Mouse (Mus musculus) thymus, postnatal 36 days (tissue): ENCODE results near the gene Mars2.

Experiments
- DNase-seq, 2 experiments: peaks; one replicate each; pipeline ENCODE4 v3.0.0; 2022; ENCODE audit warnings: mixed read lengths in 2 of 2

Gene Mars2

DNA sequence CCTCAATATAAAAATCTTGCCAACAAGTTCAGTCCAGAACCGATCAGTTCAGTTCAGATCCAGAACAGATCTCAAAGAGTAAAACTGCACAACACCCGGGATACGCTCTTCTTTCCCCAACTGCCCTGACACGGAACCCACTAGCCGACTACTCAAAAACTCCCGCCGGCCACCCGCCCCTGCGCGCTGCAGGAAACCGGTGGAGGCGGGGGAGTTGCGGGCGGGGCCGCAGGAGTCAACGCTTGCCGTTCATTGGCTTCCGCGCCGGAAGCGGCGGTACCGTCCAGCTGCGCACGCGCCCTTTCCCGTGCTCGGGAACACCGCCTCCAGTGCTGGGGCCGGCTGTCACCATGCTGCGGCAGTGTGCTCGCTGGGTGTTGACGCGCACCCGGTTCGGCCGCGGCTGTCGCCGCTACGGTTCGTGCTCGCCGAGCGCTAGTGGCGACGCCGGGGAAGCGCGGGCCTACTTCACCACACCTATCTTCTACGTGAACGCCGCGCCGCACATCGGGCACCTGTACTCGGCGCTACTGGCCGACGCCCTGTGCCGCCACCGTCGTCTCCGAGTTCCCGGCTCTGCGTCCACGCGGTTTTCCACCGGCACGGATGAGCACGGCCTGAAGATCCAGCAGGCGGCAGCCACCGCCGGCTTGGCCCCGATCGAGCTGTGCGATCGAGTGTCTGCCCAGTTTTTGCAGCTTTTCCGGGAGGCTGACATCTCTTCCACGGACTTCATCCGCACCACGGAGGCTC, at the start of gene Mars2:
TSS of gene Mars2 (plus strand) at position 288 of the 753 bp plus-strand sequence.
- peak; percentile 94 to 96 for DNase-seq

DNA sequence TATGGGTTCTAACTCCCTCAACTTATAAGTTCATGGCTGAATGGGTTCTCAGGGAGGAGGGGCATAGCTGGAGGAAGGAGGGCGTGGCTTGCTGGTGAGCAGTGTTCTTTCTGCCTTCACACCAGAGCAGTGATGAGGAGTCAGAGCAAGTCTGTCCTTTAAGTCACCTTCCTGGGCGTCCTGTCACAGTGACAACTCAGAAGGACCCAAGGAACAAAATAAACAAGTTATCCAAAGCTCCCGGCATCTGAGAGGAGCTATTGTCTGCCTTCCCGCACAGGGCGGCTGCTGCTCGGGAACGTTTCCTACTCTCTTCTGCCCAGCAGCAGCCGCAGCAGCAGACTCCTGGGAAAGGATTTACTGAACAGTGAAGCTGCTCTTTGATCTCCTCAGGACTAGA, 45.0 kb upstream of the Mars2 start:
- no peak for DNase-seq

DNA sequence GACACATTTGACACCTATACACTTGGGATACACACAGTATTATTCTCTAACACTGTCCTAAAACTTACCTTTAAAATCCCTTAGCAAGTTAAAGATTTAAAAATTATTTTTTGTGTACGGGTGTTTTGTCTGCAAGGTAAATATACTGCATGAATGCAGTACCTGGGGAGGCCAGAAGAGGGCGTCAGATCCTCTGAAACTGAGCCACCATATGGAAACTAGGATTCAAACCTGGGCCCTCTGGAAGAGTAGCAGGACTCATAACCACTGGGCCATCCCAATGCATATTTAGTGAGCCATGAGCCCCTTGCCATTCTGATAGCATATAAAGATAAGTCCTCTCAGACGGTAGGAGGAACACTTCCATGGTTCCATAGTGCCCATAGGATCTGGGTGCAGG, 44.2 kb upstream of the Mars2 start:
- peak; percentile 19 to 23 for DNase-seq

DNA sequence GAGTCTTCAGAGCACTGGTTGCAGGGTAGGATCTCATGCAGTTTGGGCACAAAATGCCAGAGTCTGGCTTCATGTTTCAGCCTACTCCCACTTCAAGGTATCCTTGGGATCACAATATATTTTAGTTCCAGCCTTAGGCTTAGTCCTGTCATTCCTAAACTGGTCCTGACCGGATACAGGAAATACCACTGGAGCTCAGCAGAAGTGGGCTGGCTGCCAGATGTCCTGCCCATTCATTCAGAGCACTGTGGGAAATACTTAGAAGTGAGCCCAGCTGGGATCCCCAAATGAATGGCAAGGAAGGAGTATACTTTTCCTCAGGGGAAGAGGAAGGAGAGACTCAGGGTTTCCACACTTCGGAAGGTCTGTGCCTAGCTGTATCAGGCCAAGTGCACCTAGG, 43.7 kb upstream of the Mars2 start:
- DNase-seq, result no peak

DNA sequence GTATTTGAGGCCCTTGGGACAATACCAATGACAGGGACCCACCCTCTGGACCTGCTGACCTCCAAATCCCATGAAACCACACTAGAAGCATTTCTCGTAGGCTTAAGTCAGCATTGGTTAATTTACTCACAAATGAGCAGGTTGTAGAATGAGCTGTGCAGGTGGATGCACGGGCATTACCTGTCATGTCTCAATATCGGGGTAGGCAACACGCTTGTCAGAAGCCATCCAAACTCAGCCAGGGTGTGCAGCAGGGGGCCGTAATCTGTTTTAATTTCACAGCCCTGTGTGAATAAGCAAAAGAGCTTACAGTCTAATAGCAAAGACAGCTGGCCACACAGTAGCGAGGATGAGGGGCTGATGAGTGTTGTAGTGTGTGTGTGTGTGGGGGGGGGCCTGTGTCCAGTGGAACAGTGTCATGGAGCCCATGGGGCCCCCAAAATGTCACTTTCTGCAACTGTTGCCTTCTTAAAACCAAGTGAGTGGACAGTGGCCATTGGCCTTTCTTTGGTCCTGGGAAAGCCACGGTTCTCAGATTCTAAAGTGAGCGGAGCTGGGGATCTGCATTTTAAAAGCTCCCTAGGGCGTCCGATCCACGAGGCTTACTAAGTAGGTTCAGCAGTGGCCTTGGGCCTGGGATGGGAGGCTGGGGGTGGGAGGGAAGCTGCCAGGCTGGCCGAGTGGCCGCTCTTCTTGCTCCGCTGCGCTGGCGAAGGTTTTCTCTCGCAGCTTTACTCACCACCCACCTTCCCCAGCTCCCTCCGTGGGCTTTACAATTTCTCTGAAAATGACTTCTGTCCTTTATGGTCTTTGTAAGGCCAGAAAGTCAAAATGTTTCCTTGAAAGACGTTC, 42.7 kb upstream of the Mars2 start:
- DNase-seq, result no peak

DNA sequence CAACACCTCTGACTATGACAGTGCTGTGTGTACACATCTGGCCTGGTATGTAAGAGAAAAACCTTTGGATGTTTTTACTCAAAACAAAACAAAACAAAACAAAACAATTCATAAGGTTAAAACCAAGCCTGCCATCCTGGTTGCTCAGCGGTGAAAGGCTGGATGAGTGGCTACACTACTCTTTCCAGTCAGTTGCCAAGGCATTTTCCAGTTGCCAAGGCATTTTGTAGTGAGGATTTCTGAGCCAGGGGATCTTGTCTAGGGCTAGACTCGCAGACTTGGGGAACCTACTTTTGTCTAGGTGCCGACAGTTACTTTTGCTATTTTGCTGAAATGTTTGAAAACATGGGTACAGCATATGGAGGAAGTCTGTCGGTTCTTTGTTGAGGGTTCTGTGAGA, 42.0 kb upstream of the Mars2 start:
- DNase-seq, result no peak

DNA sequence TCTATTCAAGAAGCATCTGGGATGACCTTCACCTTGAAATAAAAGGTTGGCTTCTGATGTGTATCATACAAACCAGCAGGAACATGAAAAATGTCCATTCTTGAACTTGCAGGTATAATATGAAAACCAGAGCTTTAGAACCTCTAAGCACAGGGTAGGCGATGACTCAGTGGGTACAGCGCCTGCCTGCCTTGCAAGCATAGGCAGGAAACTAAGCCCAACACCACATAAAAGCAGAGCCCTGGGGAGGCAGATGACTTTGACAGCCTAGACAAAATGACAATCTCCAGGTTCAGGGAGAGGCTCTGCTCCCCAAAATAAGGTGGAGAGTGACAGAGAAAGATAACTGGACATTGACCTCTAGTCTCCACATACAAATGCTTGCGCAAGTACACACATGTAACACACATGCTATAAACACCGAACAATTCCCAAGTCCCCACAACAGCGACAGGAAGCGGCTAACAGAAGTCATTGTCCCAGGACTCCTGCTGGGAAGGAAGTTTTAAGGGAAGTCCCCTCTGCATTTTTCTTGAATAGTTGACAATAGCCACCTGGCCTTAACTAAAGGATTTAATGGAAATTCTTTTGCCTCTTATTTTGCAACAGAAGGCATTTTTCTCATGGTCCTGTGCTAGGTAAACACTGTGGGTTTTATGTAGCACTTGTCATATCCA, 40.5 kb upstream of the Mars2 start:
- peak; percentile 27 to 39 for DNase-seq

DNA sequence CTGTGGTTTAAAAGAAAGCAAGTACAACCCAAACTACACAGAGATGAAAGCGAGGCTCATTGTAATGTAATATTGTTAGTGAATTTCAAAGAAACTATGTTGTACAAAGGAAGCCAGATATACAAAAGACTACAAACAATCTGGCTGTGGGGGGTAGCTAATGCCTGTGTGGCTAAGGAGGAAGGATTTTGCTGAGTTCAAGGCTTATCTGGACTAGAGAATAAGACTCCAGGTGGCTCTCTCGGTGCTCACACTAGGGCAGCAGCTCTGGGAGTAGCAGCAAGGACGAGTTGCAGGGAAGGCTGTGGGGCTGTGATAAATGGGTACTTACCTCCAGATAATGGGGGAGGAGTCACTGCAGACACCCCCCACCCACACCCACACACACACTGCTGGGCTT, 38.3 kb upstream of the Mars2 start:
- no peak for DNase-seq

DNA sequence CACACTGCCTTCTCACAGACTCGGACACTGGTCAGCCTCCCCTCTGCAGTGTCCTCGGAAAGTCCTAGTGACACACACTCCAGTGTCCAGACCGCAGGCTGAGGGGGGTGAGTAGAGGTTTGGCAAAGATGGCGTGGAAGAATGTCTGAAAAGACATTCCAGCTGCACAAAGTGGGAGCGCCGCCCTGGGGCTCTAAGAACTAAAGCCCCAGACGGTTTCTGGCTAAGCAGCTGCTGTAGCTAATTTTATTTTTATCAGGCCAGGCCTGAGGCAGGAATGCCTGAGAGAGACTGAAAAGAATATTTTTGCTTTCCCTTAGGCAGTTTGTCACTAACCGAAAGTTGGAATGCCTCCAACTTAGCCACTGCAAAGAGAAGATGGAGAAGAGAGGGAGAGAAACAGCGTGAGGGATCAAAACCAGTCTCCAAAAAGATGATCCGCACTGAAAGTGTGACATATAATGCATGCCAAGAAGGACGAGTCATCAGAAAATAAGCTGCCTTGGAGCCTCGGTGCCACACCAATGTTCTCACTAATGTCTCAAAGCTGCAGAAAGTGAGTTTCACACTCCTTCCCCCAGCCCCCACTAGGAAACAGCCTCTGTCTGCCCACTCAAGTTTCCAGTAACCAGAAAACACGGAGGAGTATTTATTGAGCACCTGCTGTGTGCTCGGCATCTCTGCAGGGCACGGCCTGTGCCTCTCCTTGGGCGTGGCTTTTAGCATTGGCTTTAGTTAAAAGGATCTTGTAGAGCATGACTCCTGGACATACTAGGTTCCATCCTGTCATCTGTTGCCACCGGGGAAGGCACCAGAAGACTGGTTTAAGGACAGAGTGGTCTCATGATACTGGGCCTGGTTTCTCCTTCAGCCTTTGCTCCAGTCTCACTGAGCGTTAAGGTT, 34.9 kb upstream of the Mars2 start:
- no peak for DNase-seq

DNA sequence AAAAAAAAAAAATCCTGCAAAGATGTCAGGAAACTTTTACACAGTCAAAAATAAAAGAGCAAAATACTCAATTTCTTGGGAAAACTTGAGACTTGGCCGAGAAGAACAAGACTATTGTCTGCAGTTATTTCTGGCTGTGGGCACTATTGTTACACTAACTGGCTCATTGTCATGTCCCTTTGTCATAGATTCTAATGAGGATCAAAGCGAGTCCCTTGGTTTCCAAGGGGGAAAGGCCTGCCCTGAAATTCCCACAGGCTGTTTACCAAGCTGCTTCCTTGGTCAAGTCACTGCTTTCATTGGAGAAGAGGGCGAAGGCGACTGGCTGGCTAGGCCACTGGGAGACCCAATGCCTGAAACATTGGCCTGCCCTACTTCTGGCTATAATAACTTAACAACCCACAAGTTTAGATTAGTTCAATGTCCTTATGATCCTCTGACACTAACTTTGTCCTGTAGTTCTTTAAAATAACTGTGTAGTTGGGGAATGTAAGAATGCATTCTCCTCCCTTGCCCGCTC, 31.1 kb upstream of the Mars2 start:
- no peak for DNase-seq

DNA sequence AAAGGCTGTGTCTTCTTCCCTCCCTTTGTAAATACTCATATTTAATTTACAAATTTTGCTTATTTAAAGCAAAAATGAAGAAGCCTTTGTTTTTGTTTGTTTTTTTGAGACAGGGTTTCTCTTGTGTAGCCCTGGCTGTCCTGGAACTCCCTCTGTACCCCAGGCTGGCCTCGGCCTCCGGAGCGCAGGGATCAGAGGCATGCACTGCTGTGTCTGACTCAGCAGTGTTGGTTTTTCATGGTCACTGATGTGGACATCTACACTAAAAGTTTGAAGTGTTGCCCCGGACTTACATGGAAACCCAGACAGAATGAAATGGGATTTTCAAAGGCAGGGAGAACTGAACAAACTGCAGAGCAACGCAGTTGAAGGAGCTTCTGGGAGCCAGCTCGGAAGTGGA, 29.4 kb upstream of the Mars2 start:
- DNase-seq, result no peak

DNA sequence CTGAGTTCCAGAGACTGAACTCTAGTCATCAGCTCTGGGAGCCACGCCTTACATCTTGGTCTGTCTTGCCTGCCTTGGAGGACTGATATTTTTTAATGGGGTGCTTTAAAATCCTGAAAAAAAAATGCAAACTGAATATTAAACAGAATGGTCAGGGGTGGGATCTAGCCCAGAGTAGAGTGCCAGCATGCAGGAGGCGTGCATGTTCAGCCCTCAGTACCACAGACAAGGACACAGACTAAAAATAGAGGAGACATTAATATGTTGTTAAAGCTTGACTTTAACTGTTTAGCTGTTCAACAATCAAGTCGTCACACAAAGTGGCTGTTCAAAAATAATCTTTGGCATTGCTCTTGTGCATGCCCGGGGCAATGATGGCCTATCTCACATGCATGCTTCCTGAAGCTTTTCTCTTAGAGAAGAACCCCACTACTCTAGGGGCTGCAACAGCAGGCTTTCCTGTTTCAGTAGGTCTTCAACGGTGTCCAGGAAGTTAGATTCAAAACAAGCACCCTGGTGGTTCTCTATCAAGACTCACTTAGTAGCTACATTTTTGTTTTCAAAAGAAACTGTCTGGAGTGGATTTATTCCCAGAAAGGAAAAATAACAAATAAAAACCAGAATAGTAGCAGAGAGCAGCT, 28.4 kb upstream of the Mars2 start:
- DNase-seq, result peak in 1 of 2 experiments; percentile 25

DNA sequence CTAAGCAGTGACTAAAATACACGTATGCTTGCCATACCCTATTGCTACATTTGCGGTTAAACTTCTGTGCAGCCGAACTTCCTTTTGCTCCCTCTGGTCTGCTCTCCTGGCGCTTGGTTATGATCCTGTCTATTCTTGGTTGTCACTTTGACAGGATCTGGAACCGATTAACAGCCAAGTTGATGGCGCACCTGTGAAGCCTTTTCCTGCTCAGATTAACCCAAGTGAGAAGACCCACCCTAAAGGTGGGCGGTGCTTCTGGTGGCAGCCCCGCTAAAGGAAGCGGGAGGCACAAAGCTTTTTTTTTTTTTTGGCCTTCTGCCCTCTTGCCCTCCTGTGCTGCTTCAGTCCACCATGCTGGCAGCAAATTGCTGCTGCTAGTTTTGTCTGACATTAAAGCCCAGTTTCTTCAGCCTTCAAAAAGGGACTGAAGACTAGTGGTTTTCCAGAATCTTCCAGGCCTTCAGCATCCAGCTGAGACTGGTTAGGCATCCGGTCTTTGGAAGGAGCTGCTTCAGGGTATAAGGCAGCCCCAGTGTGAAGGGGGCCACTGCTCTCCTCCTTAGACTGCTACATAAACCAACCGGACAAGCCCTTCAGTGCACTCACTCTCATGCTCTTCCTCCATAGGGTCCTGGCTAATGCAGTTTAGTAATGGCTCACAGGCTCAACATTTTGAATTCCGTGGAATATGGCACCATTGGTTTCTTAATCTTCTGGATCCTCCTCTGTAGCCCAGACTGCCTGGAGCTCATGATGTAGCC, 26.6 kb upstream of the Mars2 start:
- peak; percentile 66 to 78 for DNase-seq

DNA sequence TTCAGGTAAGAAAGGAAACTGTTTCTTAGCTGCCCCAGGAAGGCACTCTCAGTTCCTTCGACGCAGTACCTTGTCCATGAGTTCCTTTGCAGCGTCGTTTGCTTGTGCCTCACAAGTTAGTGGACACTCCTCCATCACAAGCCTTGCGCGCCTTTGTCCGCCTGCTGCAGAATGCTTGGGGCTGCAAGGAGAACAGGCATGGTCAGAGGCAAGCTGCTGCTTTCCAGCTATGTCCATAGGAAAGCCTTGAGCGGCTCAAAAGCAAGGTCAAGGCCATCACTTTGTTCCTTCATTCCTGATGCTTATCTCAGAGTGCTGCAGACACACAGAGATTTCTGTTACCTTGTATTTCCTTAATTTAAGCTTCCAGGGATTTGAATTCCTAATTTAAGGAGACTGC, 25.9 kb upstream of the Mars2 start:
- no peak for DNase-seq

DNA sequence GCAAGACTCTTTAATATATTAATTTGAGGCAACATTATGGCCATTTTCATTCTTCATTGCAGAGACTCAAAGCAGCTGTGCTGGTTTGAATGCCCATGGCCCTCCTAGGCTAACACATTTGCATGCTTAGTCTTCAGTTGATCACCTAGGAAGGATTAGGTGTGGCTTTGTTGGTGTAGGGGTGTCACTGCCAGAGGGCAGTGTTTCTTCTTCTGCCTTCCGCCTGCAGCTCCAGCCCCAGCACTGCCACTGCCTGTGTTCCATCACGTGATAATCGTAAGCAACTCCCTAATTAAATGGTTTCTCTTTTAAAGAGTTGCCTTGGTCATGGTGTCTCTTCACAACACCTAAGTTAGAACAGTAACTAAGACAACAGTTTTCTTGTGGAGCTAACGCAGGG, 24.2 kb upstream of the Mars2 start:
- DNase-seq, result no peak

DNA sequence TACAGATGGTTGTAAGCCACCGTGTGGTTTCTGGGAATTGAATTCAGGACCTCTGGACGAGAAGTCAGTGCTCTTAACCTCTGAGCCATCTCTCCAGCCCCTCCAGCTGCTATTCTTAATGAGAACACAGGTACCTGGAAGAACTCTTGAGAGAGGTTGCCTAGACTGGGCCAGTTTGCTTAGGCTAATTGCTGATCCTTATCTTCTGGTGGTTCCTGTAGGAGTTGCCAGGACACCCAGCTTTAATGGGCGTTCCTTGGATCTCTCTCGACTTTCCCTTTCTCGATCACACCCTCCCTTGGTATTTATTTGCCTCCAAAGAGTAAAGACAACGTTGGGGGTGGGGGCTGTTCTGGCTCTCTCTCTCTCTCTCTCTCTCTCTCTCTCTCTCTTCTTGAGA, 23.5 kb upstream of the Mars2 start:
- DNase-seq, result no peak

DNA sequence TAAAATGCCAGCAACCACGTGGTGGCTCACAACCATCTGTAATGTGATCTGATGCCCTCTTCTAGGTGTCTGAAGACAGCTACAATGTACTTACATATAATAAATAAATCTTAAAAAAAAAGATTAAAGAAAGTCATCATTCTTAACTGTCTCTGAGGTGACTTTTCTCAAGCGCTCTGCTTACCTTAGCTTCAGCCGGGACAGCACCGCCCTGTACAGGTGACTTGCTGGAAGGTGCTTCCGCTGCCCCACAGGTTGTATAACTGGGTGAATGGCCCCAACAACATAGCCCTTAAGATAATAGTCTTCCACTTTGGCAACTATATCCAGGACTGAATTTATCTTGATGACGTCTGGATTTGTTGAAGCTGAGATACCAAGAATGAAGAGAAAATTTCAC, 23.0 kb upstream of the Mars2 start:
- DNase-seq, result no peak

DNA sequence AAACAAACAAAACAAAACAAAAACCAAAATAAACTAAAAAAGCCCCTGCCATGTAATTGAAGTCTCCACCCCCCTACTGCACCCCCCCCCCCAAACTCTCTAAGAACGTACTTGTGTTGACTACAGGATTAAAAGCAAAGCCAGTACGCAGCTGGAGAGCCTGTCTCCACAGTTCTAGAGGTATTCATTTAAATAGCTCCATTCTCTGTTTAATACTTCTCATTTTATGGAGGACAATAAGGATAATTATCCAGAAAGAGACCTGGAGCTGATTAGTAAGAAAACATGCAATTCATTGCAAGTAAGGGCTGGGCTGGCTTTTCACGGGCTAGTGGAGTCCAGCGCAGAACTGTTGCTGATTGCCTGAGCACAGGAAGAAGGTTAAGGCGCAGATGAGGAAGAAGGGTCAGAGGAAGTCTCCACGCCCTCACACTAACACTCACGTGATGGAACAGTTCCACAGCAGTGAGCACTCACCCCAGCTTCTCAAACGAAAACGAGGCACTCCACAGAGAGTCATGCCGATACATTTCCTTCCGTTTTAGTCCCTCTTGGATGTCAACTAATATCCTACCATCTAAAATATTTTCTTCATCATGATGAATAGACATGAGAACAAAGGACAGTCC, 21.7 kb upstream of the Mars2 start:
- peak; percentile 56 to 62 for DNase-seq

DNA sequence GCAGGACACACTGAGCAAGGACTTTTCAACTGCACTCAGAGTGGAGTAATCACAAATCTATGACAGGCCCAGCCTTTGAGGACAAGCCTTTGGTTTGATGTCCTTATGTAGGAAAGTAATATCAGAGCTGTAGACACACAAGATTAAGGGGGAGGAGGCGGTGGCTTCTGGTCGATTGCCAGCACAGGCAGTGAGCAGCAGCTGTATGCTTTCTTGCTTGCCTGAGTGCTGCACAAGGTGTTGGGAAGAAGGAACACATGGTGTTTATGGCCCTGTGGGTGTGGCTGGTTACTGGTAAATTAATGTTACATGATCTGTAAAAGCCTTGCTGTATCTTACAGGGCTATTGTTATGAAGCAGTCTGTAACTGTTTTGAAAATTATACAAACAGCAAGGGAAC, 19.8 kb upstream of the Mars2 start:
- DNase-seq, result no peak

DNA sequence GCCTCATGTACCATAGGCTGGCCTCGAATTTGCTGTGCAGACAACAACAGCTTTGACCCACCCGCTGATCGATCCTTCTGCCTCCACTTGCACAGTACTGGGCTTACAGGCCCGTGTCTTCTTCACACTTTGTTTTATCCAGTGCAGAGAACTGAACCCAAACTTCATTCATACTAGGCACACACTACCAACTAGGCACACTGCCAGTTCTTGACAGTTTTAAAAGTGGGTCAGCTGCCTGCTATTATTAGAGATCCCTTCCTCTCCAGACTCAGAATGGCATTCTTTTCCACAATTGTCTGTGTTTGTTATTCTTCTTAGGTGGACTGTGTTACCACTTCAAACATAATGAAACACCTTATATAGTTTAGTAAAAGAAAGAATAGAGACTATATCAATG, 15.6 kb upstream of the Mars2 start:
- no peak for DNase-seq

DNA sequence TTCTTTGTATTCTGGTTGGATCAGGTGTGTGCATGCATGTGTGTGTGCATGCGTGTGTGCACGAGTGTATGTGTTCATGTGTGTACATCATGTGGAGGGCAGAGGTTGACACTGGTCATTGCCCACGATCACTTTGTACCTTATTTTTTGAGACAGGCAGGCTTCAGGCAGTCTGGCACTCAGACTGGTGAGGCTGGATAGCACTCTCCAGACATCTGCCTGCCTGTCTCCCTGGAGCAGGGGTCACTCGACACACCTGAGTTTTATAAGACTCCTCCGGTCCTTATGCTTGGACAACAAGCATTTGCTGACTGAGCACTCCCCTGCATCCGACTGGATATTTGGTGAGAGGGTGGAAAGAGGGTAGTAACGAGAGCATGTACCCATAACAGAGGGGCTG, 14.0 kb upstream of the Mars2 start:
- no peak for DNase-seq
